In the genomic region with DNA sequence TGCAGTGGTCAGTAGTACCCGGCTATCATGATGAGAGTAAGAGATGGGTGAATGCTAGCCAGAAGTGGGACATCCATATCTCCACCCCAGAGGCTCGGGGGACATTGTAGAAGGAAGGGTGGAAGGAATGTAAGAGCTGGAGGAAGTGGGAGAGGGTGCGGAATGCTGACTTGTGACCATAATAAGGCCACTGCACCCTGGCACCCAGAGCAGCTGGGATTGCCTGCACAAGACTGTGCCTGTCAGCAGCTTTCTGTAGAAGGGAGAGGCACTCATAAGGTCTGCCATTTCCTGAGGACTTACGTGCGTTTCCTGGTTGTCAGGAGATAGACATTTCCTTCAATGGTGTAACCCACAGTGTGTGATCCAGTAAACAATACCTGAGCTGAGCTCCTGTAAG, we compare ENCODE assay signal across 11 mouse cellular contexts.
"Had no signal": no experiment of that assay in that cellular context is flagged by ENCODE, and none has a peak within 500 bp of the region (broad histone marks: within the 10 kb centered on the region; RNA-seq: fewer than 3 reads in every experiment).

No protein-coding gene starts in this region.

- ATAC-seq: midbrain, embryonic 15.5 days had no signal

- H3K36me3 ChIP-seq: midbrain, embryonic 10.5 days; midbrain, embryonic 12.5 days; midbrain, embryonic 15.5 days; neural tube, embryonic 12.5 days had no signal

- H3K9ac ChIP-seq: lung, embryonic 14.5 days; midbrain, embryonic 12.5 days; midbrain, embryonic 15.5 days; neural tube, embryonic 12.5 days had no signal

- H3K4me1 ChIP-seq: midbrain, embryonic 12.5 days; neural tube, embryonic 12.5 days had no signal

- H3K4me2 ChIP-seq: lung, embryonic 14.5 days; midbrain, embryonic 12.5 days; midbrain, embryonic 15.5 days; neural tube, embryonic 12.5 days had no signal

- H3K27me3 ChIP-seq: midbrain, embryonic 12.5 days; midbrain, embryonic 15.5 days; neural tube, embryonic 12.5 days had no signal

- H3K9me3 ChIP-seq: midbrain, embryonic 10.5 days; midbrain, embryonic 12.5 days; midbrain, embryonic 15.5 days; neural tube, embryonic 12.5 days had no signal

- H3K4me3 ChIP-seq: midbrain, embryonic 10.5 days; midbrain, embryonic 12.5 days; midbrain, embryonic 15.5 days; neural tube, embryonic 12.5 days had no signal

- DNase-seq: lung, adult 18-20 months; lung, embryonic 14.5 days; lung, postnatal 10 days; lung, postnatal 4 days; right cerebral cortex, postnatal 14 days; thymus, adult 18-20 months; thymus, postnatal 36 days had no signal

- H3K27ac ChIP-seq: midbrain, embryonic 10.5 days; midbrain, embryonic 12.5 days; midbrain, embryonic 15.5 days; neural tube, embryonic 12.5 days had no signal
